Mouse (Mus musculus) midbrain, embryonic 14.5 days (tissue): ENCODE measurements at regions not wholly inside any gene's neighbourhood (a gene's known extent, or its start where the extent isn't known, plus 50 kb on each side); places are given as distances from the start of the nearest gene placed in this dataset.
"Not testable (repeated sequence)": the region's sequence is repeated elsewhere in the genome, so short reads cannot be mapped to it uniquely, and the experiment has no call there.

ENCODE experiments used
- ATAC-seq: fragments of 200-750 bp; cut with Nextera tagmentation; 2 replicates; pipeline ENCODE4 v1.8.0; 2017; ENCODE audit warnings: moderate number of reproducible peaks, moderate library complexity; ENCODE audit not compliant: low FRiP score, low TSS enrichment
- DNase-seq: peaks from one replicate; pipeline ENCODE4 v3.0.0-alpha.2; 2015
- H3K27ac ChIP-seq: fragments of 300-500 bp; sonication (generic); replicated peaks from 2 replicates; pipeline ENCODE4 v1.5.1; 2014; ENCODE audit warnings: mild to moderate bottlenecking, low read depth, low read length, moderate library complexity
- H3K27me3 ChIP-seq: fragments of 300-500 bp; sonication (generic); 2 replicates; pipeline ENCODE4 v1.6.1; 2014; ENCODE audit warnings: low read length, control low read depth, mixed read lengths; ENCODE audit not compliant: control insufficient read depth, insufficient read depth
- H3K36me3 ChIP-seq: fragments of 300-500 bp; sonication (generic); 2 replicates; pipeline ENCODE4 v1.6.1; 2014; ENCODE audit warnings: low read length, control low read depth; ENCODE audit not compliant: control insufficient read depth, insufficient read depth
- H3K4me1 ChIP-seq: fragments of 300-500 bp; sonication (generic); 2 replicates; pipeline ENCODE4 v1.6.1; 2014; ENCODE audit warnings: mild to moderate bottlenecking, antibody characterized with exemption, low read length, control low read depth; ENCODE audit not compliant: control insufficient read depth, insufficient read depth
- H3K4me2 ChIP-seq: fragments of 300-500 bp; sonication (generic); 2 replicates; pipeline ENCODE4 v1.6.1; 2014; ENCODE audit warnings: mild to moderate bottlenecking, low read length, moderate library complexity
- H3K4me3 ChIP-seq: fragments of 300-500 bp; sonication (generic); replicated peaks from 2 replicates; pipeline ENCODE4 v1.5.1; 2014; ENCODE audit warnings: low read depth, low read length
- H3K9ac ChIP-seq: fragments of 300-500 bp; sonication (generic); replicated peaks from 2 replicates; pipeline ENCODE4 v1.6.1; 2014; ENCODE audit warnings: mild to moderate bottlenecking, low read length, moderate library complexity
- H3K9me3 ChIP-seq: fragments of 300-500 bp; sonication (generic); 2 replicates; pipeline ENCODE4 v1.6.1; 2016; ENCODE audit warnings: low read length, control low read depth, mixed read lengths; ENCODE audit not compliant: control insufficient read depth
- WGBS: fragments of 180-500 bp; shearing (Covaris S2); extraction: QIAGEN DNeasy Blood & Tissue Kit; methylation state at CpG from one replicate; pipeline ENCODE4 v1.1.7; 2014; 5-methylcytosine and 5-hydroxymethylcytosine counted together

- 87% methylated on average over 25 of the region's 25 CpGs for WGBS
- not testable (repeated sequence) for ATAC-seq, H3K4me2 ChIP-seq, H3K36me3 ChIP-seq, H3K27ac ChIP-seq, H3K9me3 ChIP-seq, H3K4me1 ChIP-seq, H3K4me3 ChIP-seq, DNase-seq, H3K9ac ChIP-seq, H3K27me3 ChIP-seq
Observed at GRCm38 (mm10) chr1:7271466-7272110, 2463.9 kb downstream of the Gm37988 start.

- not testable (repeated sequence) for H3K9ac ChIP-seq, ATAC-seq, DNase-seq, H3K36me3 ChIP-seq, H3K27me3 ChIP-seq, H3K27ac ChIP-seq, H3K4me1 ChIP-seq, H3K9me3 ChIP-seq, H3K4me3 ChIP-seq, H3K4me2 ChIP-seq
- WGBS, result 92% methylated on average over 9 of the region's 9 CpGs
Observed at GRCm38 (mm10) chr1:7298921-7299685, 2491.4 kb downstream of the Gm37988 start.

- no peak for DNase-seq
- no peaks in the 10 kb centered on the region for H3K9me3 ChIP-seq
Observed at GRCm38 (mm10) chr1:7308952-7309617, 2501.4 kb downstream of the Gm37988 start.

GRCm38 (mm10) chr1:7312401-7312800 is 2504.7 kb downstream of the Gm37988 start:
- not testable (repeated sequence) for H3K27ac ChIP-seq, H3K36me3 ChIP-seq, H3K4me1 ChIP-seq, DNase-seq, H3K4me2 ChIP-seq, H3K4me3 ChIP-seq, H3K9ac ChIP-seq, H3K27me3 ChIP-seq, H3K9me3 ChIP-seq, ATAC-seq
- WGBS, result 73% methylated on average over 6 of the region's 6 CpGs

More at GRCm38 (mm10) chr1:7308952-7309617, 2501.4 kb downstream of the Gm37988 start:
- Histone ChIP-seq H3K4me2 (no peak overlapping the region), H3K9ac (no peak overlapping the region), H3K4me1 (no peaks in the 10 kb centered on the region), H3K27me3 (no peaks in the 10 kb centered on the region), H3K4me3 (no peak overlapping the region), H3K36me3 (no peaks in the 10 kb centered on the region), H3K27ac (no peak overlapping the region)
- 49% methylated on average over 5 of the region's 5 CpGs for WGBS
- peak; percentile 40; the same call in 1 of the 2 replicates for ATAC-seq

GRCm38 (mm10) chr1:7313468-7313867 is 2505.8 kb downstream of the Gm37988 start:
- no peak overlapping the region for H3K27ac ChIP-seq
- H3K9ac ChIP-seq, result no peak overlapping the region
- no peaks in the 10 kb centered on the region for H3K27me3 ChIP-seq
- H3K4me1 ChIP-seq, result no peaks in the 10 kb centered on the region
- H3K9me3 ChIP-seq, result no peaks in the 10 kb centered on the region
- peak; percentile 4 for DNase-seq
- no peak for ATAC-seq
- H3K4me3 ChIP-seq, result no peak overlapping the region
- WGBS, result 39% methylated on average over 3 of the region's 3 CpGs
- H3K36me3 ChIP-seq, result no peaks in the 10 kb centered on the region
- H3K4me2 ChIP-seq, result no peak overlapping the region

GRCm38 (mm10) chr1:7318850-7319249 is 2511.2 kb downstream of the Gm37988 start:
- Histone ChIP-seq H3K36me3 (no peaks in the 10 kb centered on the region), H3K27me3 (no peaks in the 10 kb centered on the region), H3K9ac (no peak overlapping the region), H3K9me3 (no peaks in the 10 kb centered on the region), H3K4me3 (no peak overlapping the region), H3K4me1 (peaks cover 4% of the 10 kb centered on the region; the same call in 1 of the 2 replicates), H3K27ac (no peak overlapping the region), H3K4me2 (no peak overlapping the region)
- 62% methylated on average over 2 of the region's 2 CpGs for WGBS
- no peak for DNase-seq
- no peak for ATAC-seq

GRCm38 (mm10) chr1:7319313-7319712 is 2511.6 kb downstream of the Gm37988 start:
- no peak overlapping the region for H3K4me2 ChIP-seq
- no peak overlapping the region for H3K27ac ChIP-seq
- WGBS, result 18% methylated on average over 4 of the region's 4 CpGs
- H3K9me3 ChIP-seq, result no peaks in the 10 kb centered on the region
- H3K9ac ChIP-seq, result no peak overlapping the region
- H3K4me1 ChIP-seq, result peaks cover 4% of the 10 kb centered on the region; the same call in 1 of the 2 replicates
- peak; percentile 13 for DNase-seq
- no peaks in the 10 kb centered on the region for H3K27me3 ChIP-seq
- no peak for ATAC-seq
- no peak overlapping the region for H3K4me3 ChIP-seq
- H3K36me3 ChIP-seq, result no peaks in the 10 kb centered on the region
